Mouse (Mus musculus): ENCODE results near the gene Gapt. TPM values are rescaled to one million over a fixed set of nuclear protein-coding genes. Genes with fewer than 3 reads are reported as not detected.
"Not testable (repeated sequence)": the region's sequence is repeated elsewhere in the genome, so short reads cannot be mapped to it uniquely, and the experiment has no call there.

The Gapt gene
- 0.23 and 0.59 TPM in 2 replicates for polyA plus RNA-seq (2015; fragmentation: Nextera tagmentation; extraction: Ambion mirVana)

DNA sequence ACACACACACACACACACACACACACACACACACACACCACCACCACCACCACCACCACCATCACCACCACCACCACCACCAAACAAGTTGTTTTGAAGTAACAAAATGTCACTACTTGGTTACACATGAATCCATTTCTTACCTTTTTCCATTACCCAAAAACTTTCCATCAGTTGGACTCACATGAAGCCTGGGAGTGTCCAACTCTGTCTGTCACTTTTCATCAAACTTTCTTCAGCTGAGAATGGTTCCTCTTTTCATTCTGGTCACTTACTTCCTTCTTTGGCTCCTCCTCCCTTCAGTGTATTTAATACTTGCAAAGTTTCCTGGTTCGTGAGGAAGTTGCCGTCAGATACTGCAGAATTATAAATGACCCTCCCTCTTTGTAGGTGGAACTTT lies at the start of gene Gapt:
Gene Gapt (minus strand): TSS at position 259 of the 400 bp plus-strand sequence.
- no peak for ATAC-seq
- no peaks in the 10 kb centered on the region for H3K27me3 ChIP-seq (replicated peaks)
- WGBS, result 68% methylated on average over 2 of the region's 2 CpGs

DNA sequence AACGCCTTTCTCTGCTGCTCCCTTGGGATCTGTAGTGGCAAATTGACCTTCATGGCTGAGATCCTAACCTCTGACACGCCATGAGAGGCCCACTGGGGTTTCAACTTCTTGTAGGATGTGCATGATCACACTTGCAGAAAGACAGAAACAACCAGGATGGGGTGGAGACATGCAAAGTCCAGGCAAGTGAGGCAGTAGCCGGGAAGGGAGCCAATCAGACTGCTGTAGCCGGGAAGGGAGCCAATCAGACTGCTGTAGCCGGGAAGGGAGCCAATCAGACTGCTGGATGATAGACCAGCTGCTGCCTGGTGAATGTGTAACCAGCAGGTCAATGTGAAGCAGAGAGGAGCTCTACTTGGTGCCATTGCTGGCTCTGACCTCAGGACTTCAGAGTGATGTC lies 49.2 kb upstream of the Gapt start:
- H3K4me2 ChIP-seq (replicated peaks), result no peak overlapping the region
- no peaks in the 10 kb centered on the region for H3K4me1 ChIP-seq (replicated peaks)
- H3K36me3 ChIP-seq, result no peaks in the 10 kb centered on the region
- 89% methylated on average over 5 of the region's 5 CpGs for WGBS
- H3K27ac ChIP-seq, result no peak overlapping the region
- H3K9ac ChIP-seq, result no peak overlapping the region
- ATAC-seq, result peak; percentile 59; the same call in 1 of the 2 replicates
- H3K27me3 ChIP-seq (replicated peaks), result no peaks in the 10 kb centered on the region
- no peaks in the 10 kb centered on the region for H3K9me3 ChIP-seq
- H3K4me3 ChIP-seq (replicated peaks), result no peak overlapping the region

More for the DNA sequence above, at the start of gene Gapt:
- Histone ChIP-seq H3K4me1 (replicated peaks) (no peaks in the 10 kb centered on the region), H3K4me3 (replicated peaks) (no peak within 1 kb of the TSS), H3K9ac (no peak within 1 kb of the TSS), H3K4me2 (replicated peaks) (no peak within 1 kb of the TSS), H3K9me3 (no peaks in the 10 kb centered on the region), H3K27ac (no peak within 1 kb of the TSS), H3K36me3 (no peaks in the 10 kb centered on the region)

DNA sequence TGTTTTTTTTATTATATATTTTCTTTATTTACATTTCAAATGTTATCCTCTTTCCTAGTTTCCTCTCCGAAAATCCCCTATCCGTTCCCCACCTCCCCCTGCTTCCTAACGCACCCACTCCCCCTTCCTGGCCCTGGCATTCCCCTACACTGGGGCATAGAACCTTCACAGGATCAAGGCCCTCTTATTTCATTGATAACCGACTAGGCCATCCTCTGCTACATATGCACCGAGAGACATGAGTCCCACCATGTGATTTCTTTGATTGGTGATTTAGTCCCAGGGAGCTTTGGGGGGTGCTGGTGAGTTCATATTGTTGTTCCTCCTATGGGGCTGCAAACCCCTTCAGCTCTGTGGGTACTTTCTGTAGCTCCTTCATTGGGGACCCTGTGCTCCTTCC lies 47.7 kb upstream of the Gapt start:
- not testable (repeated sequence) for ATAC-seq; H3K9ac ChIP-seq; H3K4me3 ChIP-seq (replicated peaks); H3K4me2 ChIP-seq (replicated peaks); H3K4me1 ChIP-seq (replicated peaks); H3K9me3 ChIP-seq; H3K36me3 ChIP-seq; H3K27me3 ChIP-seq (replicated peaks); H3K27ac ChIP-seq
- 87% methylated on average over 5 of the region's 5 CpGs for WGBS

- WGBS, result 79% methylated on average over 8 of the region's 8 CpGs
- no peak for ATAC-seq
- no peak overlapping the region for H3K4me2 ChIP-seq (replicated peaks)
These were observed 47.1 kb upstream of the Gapt start for GRCm38 (mm10) chr13:110404059-110404458.

DNA sequence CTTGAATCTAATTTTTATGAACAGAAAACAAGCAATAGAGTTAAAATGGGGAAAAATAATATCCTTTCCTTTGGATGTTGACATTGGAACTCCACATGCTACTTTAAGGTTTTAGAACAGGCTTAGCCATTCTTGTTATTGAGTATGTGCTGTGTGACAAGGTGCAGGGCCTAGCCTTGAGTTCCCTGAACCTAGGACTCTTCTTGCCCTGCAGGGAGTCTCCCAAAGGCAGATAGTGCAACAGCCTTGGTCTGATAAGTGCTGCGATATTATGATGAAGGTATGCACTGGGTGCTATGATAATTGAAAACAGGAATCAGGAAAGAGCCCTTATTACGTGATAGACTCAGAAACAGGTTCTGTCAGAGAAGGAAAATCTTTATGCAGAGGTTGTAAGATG lies 44.9 kb upstream of the Gapt start:
- no peak overlapping the region for H3K4me2 ChIP-seq (replicated peaks)
- WGBS, result 86% methylated on average over 2 of the region's 2 CpGs
- H3K9me3 ChIP-seq, result no peaks in the 10 kb centered on the region
- no peak overlapping the region for H3K4me3 ChIP-seq (replicated peaks)
- H3K9ac ChIP-seq, result no peak overlapping the region
- no peaks in the 10 kb centered on the region for H3K27me3 ChIP-seq (replicated peaks)
- ATAC-seq, result no peak
- no peaks in the 10 kb centered on the region for H3K4me1 ChIP-seq (replicated peaks)
- H3K27ac ChIP-seq, result no peak overlapping the region
- peaks cover 17% of the 10 kb centered on the region for H3K36me3 ChIP-seq

More at GRCm38 (mm10) chr13:110404059-110404458, 47.1 kb upstream of the Gapt start:
- Histone ChIP-seq H3K27me3 (replicated peaks) (no peaks in the 10 kb centered on the region), H3K36me3 (peaks cover 5% of the 10 kb centered on the region), H3K4me1 (replicated peaks) (no peaks in the 10 kb centered on the region), H3K27ac (no peak overlapping the region), H3K4me3 (replicated peaks) (no peak overlapping the region), H3K9ac (no peak overlapping the region), H3K9me3 (no peaks in the 10 kb centered on the region)

- no peak overlapping the region for H3K9ac ChIP-seq
- 61% methylated on average over 3 of the region's 3 CpGs for WGBS
- no peak overlapping the region for H3K27ac ChIP-seq
- ATAC-seq, result no peak
- H3K4me2 ChIP-seq (replicated peaks), result no peak overlapping the region
- peaks cover 17% of the 10 kb centered on the region for H3K36me3 ChIP-seq
- H3K9me3 ChIP-seq, result no peaks in the 10 kb centered on the region
- H3K4me3 ChIP-seq (replicated peaks), result no peak overlapping the region
- H3K4me1 ChIP-seq (replicated peaks), result 0 out of 2 replicates have a peak, but pooled peaks cover 2% of the 10 kb centered on the region
- no peaks in the 10 kb centered on the region for H3K27me3 ChIP-seq (replicated peaks)
These were observed 44.4 kb upstream of the Gapt start for GRCm38 (mm10) chr13:110401443-110401842.

DNA sequence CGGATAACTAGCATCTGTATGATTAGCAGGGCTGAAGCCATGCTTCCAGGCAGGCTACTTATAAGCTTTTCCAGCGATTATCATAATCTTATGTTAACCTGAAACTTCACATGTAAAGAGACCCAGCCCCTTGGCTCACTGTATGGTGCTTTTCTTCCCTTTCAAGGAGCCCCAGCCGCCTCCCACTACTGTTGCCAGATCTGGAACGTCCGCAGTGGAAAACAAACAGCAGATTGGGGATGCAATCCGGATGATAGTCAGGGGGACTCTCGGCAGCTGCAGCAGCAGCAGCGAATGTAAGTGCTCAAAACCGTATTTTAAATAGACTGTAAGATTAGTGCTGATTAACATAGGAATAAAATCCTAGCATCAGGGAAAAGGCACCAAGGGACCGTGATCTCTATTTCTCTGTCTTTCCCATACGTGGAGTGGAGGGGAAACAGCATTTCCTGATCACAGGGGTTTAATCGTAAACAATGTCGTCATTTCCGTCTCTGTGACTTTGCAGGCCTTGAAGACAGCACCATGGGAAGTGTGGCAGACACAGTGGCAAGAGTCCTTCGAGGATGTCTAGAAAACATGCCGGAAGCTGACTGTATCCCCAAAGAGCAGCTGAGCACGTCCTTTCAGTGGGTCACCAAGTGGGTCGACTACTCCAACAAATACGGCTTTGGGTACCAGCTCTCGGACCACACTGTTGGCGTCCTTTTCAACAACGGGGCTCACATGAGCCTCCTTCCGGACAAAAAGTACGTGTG lies 41.7 kb upstream of the Gapt start:
- peak overlapping the region; percentile 6 for H3K4me3 ChIP-seq (replicated peaks)
- whole genome bisulfite sequencing, result 71% methylated on average over 24 of the region's 24 CpGs
- H3K4me1 ChIP-seq (replicated peaks), result 0 out of 2 replicates have a peak, but pooled peaks cover 2% of the 10 kb centered on the region
- no peaks in the 10 kb centered on the region for H3K27me3 ChIP-seq (replicated peaks)
- no peaks in the 10 kb centered on the region for H3K9me3 ChIP-seq
- H3K36me3 ChIP-seq, result peaks cover 17% of the 10 kb centered on the region
- ATAC-seq, result no peak
- H3K4me2 ChIP-seq (replicated peaks), result peak overlapping the region; percentile 28
- H3K9ac ChIP-seq, result no peak overlapping the region
- H3K27ac ChIP-seq, result no peak overlapping the region

DNA sequence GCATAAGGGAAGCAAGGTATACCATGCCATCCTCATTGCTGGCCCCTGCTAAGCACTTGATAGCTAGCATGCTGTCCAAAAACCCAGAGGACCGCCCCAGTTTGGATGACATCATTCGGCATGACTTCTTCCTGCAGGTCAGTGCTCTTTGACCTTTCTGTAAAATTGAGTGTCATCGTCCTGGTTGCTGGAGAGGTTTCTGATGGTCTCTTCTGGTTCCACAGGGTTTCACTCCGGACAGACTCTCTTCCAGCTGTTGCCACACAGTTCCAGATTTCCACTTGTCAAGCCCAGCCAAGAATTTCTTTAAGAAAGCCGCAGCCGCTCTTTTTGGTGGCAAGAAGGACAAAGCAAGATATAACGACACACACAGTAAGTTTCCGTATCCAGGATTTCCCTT lies 40.8 kb upstream of the Gapt start:
- no peak for ATAC-seq
- no peaks in the 10 kb centered on the region for H3K9me3 ChIP-seq
- H3K27me3 ChIP-seq (replicated peaks), result no peaks in the 10 kb centered on the region
- H3K27ac ChIP-seq, result no peak overlapping the region
- 81% methylated on average over 8 of the region's 8 CpGs for WGBS
- no peak overlapping the region for H3K9ac ChIP-seq
- no peak overlapping the region; the same call in 1 of the 2 replicates for H3K4me2 ChIP-seq (replicated peaks)
- 0 out of 2 replicates have a peak, but pooled peaks cover 2% of the 10 kb centered on the region for H3K4me1 ChIP-seq (replicated peaks)
- peak overlapping the region; percentile 13; the same call in 1 of the 2 replicates for H3K4me3 ChIP-seq (replicated peaks)
- peaks cover 17% of the 10 kb centered on the region for H3K36me3 ChIP-seq

- H3K27me3 ChIP-seq (replicated peaks), result no peaks in the 10 kb centered on the region
- ATAC-seq, result no peak
- H3K9me3 ChIP-seq, result no peaks in the 10 kb centered on the region
- peaks cover 17% of the 10 kb centered on the region for H3K36me3 ChIP-seq
- peak overlapping the region; percentile 99 for H3K4me2 ChIP-seq (replicated peaks)
- no peak overlapping the region for H3K27ac ChIP-seq
- WGBS, result 6% methylated on average over 21 of the region's 21 CpGs
- peak overlapping the region; percentile 68 for H3K4me3 ChIP-seq (replicated peaks)
- H3K4me1 ChIP-seq (replicated peaks), result 0 out of 2 replicates have a peak, but pooled peaks cover 2% of the 10 kb centered on the region
- peak overlapping the region; percentile 67 for H3K9ac ChIP-seq
These were observed 39.1 kb upstream of the Gapt start for GRCm38 (mm10) chr13:110395916-110396685.

- H3K4me2 ChIP-seq (replicated peaks), result peak overlapping the region; percentile 99
- H3K4me3 ChIP-seq (replicated peaks), result peak overlapping the region; percentile 68
- peak overlapping the region; percentile 84 for H3K27ac ChIP-seq
- WGBS, result under 1% methylated on average over 39 of the region's 41 CpGs
- 0 out of 2 replicates have a peak, but pooled peaks cover 2% of the 10 kb centered on the region for H3K4me1 ChIP-seq (replicated peaks)
- no peaks in the 10 kb centered on the region for H3K27me3 ChIP-seq (replicated peaks)
- peak; percentile 43 for ATAC-seq
- H3K36me3 ChIP-seq, result peaks cover 17% of the 10 kb centered on the region
- H3K9ac ChIP-seq, result peak overlapping the region; percentile 67
- H3K9me3 ChIP-seq, result no peaks in the 10 kb centered on the region
These were observed 38.3 kb upstream of the Gapt start for GRCm38 (mm10) chr13:110395179-110395794.

GRCm38 (mm10) chr13:110394291-110395178 lies 37.5 kb upstream of the Gapt start, which contains the start of gene Plk2:
Plk2 (plus strand) TSS chr13:110395046.
- WGBS, result under 1% methylated on average over 71 of the region's 71 CpGs
- 0 out of 2 replicates have a peak, but pooled peaks cover 2% of the 10 kb centered on the region for H3K4me1 ChIP-seq (replicated peaks)
- H3K27me3 ChIP-seq (replicated peaks), result no peaks in the 10 kb centered on the region
- H3K27ac ChIP-seq, result peak within 1 kb of the TSS; percentile 84
- peak within 1 kb of the TSS; percentile 99 for H3K4me2 ChIP-seq (replicated peaks)
- H3K9me3 ChIP-seq, result no peaks in the 10 kb centered on the region
- peaks cover 17% of the 10 kb centered on the region for H3K36me3 ChIP-seq
- peak within 1 kb of the TSS; percentile 70 for H3K9ac ChIP-seq
- peak within 1 kb of the TSS; percentile 68 for H3K4me3 ChIP-seq (replicated peaks)
- ATAC-seq, result peak; percentile 95
